26 mouse cellular contexts compared by ENCODE assay signal in genomic region chr6:134544093-134544492, GRCm38 (mm10). TPM values are rescaled to one million over a fixed set of nuclear protein-coding genes. Genes with fewer than 3 reads are reported as not detected.
DNase-seq lines count a peak whose midpoint lies in the region; ATAC-seq and TF ChIP-seq lines count a peak whose summit lies in the region.
"Had no signal": no experiment of that assay in that cellular context is flagged by ENCODE, and none has a peak within 500 bp of the region (broad histone marks: within the 10 kb centered on the region; RNA-seq: fewer than 3 reads in every experiment).

No protein-coding gene starts in this region.

- peaks cover 100% of the 10 kb centered on the region for H3K79me2 ChIP-seq in C2C12 (ENCODE audit: control insufficient read depth, insufficient read depth)

- H3K36me3 ChIP-seq in C2C12 (ENCODE audit: control insufficient read depth, insufficient read depth), result peaks cover 12% of the 10 kb centered on the region
- H3K36me3 ChIP-seq in liver, embryonic 15.5 days (replicated peaks), result peaks cover 6% of the 10 kb centered on the region
- peaks cover 29% of the 10 kb centered on the region for H3K36me3 ChIP-seq in midbrain, embryonic 10.5 days
- H3K36me3 ChIP-seq: midbrain, embryonic 15.5 days; neural tube, embryonic 15.5 days had no signal

- no peaks in the 10 kb centered on the region for H3K9me3 ChIP-seq in liver, embryonic 15.5 days (replicated peaks)
- 0 out of 2 replicates have a peak, but pooled peaks cover 5% of the 10 kb centered on the region for H3K9me3 ChIP-seq in midbrain, embryonic 10.5 days (replicated peaks)
- H3K9me3 ChIP-seq: limb, embryonic 12.5 days; midbrain, embryonic 15.5 days; neural tube, embryonic 15.5 days had no signal

- no peak for TF ChIP-seq CTCF in C2C12 (IDR thresholded peaks at IDR 0.05; ENCODE audit: control insufficient read depth, insufficient read depth, insufficient read length)
- TF ChIP-seq CTCF in bone marrow macrophage, adult 2 months (IDR thresholded peaks at IDR 0.05; ENCODE audit: low read depth, low read length), result no peak

- H3K9ac ChIP-seq in liver, embryonic 15.5 days, result no peak overlapping the region
- H3K9ac ChIP-seq: hindbrain, embryonic 14.5 days; limb, embryonic 12.5 days; midbrain, embryonic 15.5 days; neural tube, embryonic 15.5 days had no signal

- no peaks in the 10 kb centered on the region for H3K27me3 ChIP-seq in C2C12 (ENCODE audit: control insufficient read depth, insufficient read depth, insufficient read length)
- H3K27me3 ChIP-seq in liver, embryonic 15.5 days, result no peaks in the 10 kb centered on the region
- H3K27me3 ChIP-seq in midbrain, embryonic 10.5 days (ENCODE audit: low read depth, poor library complexity, severe bottlenecking), result no peaks in the 10 kb centered on the region
- H3K27me3 ChIP-seq: limb, embryonic 12.5 days; midbrain, embryonic 15.5 days; neural tube, embryonic 15.5 days had no signal

- peaks cover 70% of the 10 kb centered on the region for H3K79me3 ChIP-seq in C2C12 (ENCODE audit: low read depth)

- H3ac ChIP-seq in C2C12 (ENCODE audit: control insufficient read depth, insufficient read length, low read depth), result no peak overlapping the region

- TF ChIP-seq POLR2A in bone marrow macrophage, adult 2 months (IDR thresholded peaks at IDR 0.05; ENCODE audit: borderline replicate concordance, low read depth, low read length), result no peak

- intact Hi-C loops in left cerebral cortex, postnatal 10 days (cut with DNase I), result no loop called here

- peak overlapping the region; percentile 64 for H3K27ac ChIP-seq in bone marrow macrophage, adult 2 months (ENCODE audit: insufficient read depth, low read depth, low read length)
- no peak overlapping the region for H3K27ac ChIP-seq in liver, embryonic 15.5 days (replicated peaks)
- no peak overlapping the region for H3K27ac ChIP-seq in midbrain, embryonic 10.5 days (replicated peaks)
- H3K27ac ChIP-seq: hindbrain, embryonic 14.5 days; limb, embryonic 12.5 days; midbrain, embryonic 15.5 days had no signal

- peak; percentile 86 for ATAC-seq in frontal cortex, adult (ENCODE audit: low TSS enrichment)
- ATAC-seq in liver, embryonic 15.5 days (ENCODE audit: insufficient read depth), result peak; percentile 42; the same call in 1 of the 2 replicates
- ATAC-seq: activated CD4-positive, CD25-positive, alpha-beta regulatory T cell, adult 4 months; forebrain, embryonic 14.5 days; midbrain, embryonic 15.5 days had no signal

- no peak overlapping the region for H3K4me3 ChIP-seq in C2C12 (ENCODE audit: insufficient read depth, poor library complexity, severe bottlenecking)
- H3K4me3 ChIP-seq in bone marrow macrophage, adult 2 months (ENCODE audit: insufficient read depth, low read length), result no peak overlapping the region
- H3K4me3 ChIP-seq in liver, embryonic 15.5 days (replicated peaks), result no peak overlapping the region
- no peak overlapping the region for H3K4me3 ChIP-seq in midbrain, embryonic 10.5 days
- H3K4me3 ChIP-seq: limb, embryonic 12.5 days; midbrain, embryonic 15.5 days; neural tube, embryonic 15.5 days had no signal

- peaks cover 39% of the 10 kb centered on the region for H3K4me1 ChIP-seq in bone marrow macrophage, adult 2 months (ENCODE audit: control insufficient read depth, insufficient read depth, low read length)
- H3K4me1 ChIP-seq in liver, embryonic 15.5 days (replicated peaks), result peaks cover 31% of the 10 kb centered on the region
- H3K4me1 ChIP-seq in midbrain, embryonic 10.5 days, result no peaks in the 10 kb centered on the region

- no peak overlapping the region for H3K4me2 ChIP-seq in liver, embryonic 15.5 days
- H3K4me2 ChIP-seq: heart, embryonic 11.5 days; hindbrain, embryonic 14.5 days; limb, embryonic 12.5 days; midbrain, embryonic 15.5 days; neural tube, embryonic 15.5 days had no signal

- WGBS in liver, embryonic 15.5 days (ENCODE audit: insufficient replicate concordance), result 5% methylated on average over 2 of the region's 2 CpGs
- whole genome bisulfite sequencing in midbrain, embryonic 10.5 days, result 88% methylated on average over 2 of the region's 2 CpGs

- DNase-seq in frontal cortex, postnatal 25 days (ENCODE audit: low spot score in 2 of 2), result no peak
- DNase-seq in midbrain, embryonic 10.5 days (ENCODE audit: low spot score), result no peak
- no peak for DNase-seq in left cerebral cortex, postnatal 10 days (ENCODE audit: extremely low spot score in 1 of 2, low spot score in 2 of 2)
- DNase-seq in heart, adult 18-20 months, result no peak
- DNase-seq: adrenal gland, postnatal 25 days; cerebellum, adult 8-10 months; heart, postnatal 10 days; kidney, adult 9 months; kidney, postnatal 36 days; layer of hippocampus, adult 9-11 months; lung, adult 18-20 months; lung, postnatal 36 days; right cerebral cortex, postnatal 14 days; spleen, adult 18-20 months; thymus, adult 2 months had no signal

TF ChIP-seq in C2C12, 6 proteins besides CTCF, POLR2A, EP300 and RAD21:
- TF ChIP-seq FOSL1 (IDR thresholded peaks at IDR 0.05; ENCODE audit: insufficient read depth, low read length, poor library complexity, severe bottlenecking) (no peak), CEBPB (IDR thresholded peaks at IDR 0.05; ENCODE audit: low read depth) (no peak), USF1 (IDR thresholded peaks at IDR 0.05; ENCODE audit: low read depth) (peak; percentile 20), MYOD1 (IDR thresholded peaks at IDR 0.05; ENCODE audit: control insufficient read depth, insufficient read length, low read depth) (no peak), MYOG (IDR thresholded peaks at IDR 0.05; ENCODE audit: control insufficient read depth, extremely low read depth, insufficient read length) (no peak)

RNA-seq across cellular contexts. Expression of gene Lrp6, which starts 22.7 kb away (rescaled TPM):
- polyA plus RNA-seq in C2C12 (2012; fragmentation: generic; extraction: Trizol), result 5.9 TPM
- 33.1 and 37.0 TPM in 2 replicates for polyA plus RNA-seq in bone marrow macrophage, adult 2 months (2012; ENCODE audit: insufficient read depth, insufficient read length, missing spikeins)
- polyA plus RNA-seq in liver, embryonic 15.5 days (2015; fragmentation: Nextera tagmentation; extraction: Ambion mirVana), result 7.2 and 8.0 TPM in 2 replicates
- polyA plus RNA-seq in midbrain, embryonic 10.5 days (2016; fragmentation: Nextera tagmentation; extraction: Ambion mirVana), result 24.4 and 24.5 TPM in 2 replicates
- total RNA-seq in left cerebral cortex, postnatal 10 days (2021), result 10 to 100 TPM; 41.2 to 44.0 TPM
- total RNA-seq in heart, adult 18-20 months (2021), result 10 to 100 TPM; 46.0 to 47.9 TPM
